Mouse (Mus musculus): ENCODE data around the gene Cryz.

Cryz gene

DNA sequence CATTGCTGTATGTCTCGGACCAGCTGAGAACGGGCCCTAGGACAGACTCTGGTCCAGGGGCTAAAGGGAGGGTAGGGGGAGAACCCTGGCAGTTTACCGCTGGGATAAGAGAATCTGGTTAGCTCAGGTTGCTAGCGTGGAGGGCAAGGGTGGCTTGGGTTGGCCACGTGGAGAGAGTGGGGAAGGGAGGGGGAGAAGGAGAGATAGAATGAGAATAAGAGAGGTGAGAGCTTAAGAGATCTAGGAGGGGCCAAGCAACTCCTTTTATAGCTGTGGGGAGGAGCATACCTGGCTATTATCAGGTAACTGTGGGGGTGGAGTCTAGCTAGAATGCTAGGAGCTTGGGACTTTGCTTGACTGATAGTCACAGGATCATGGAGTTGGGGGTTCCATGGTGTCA, 74.5 kb downstream of the Cryz start:
- DNase-seq (ENCODE audit: low read depth, low spot score): no peak

Data from embryo, embryonic 11.5 days (tissue).